Mouse (Mus musculus): ENCODE measurements around the gene Mybph. TPM values are rescaled to one million over a fixed set of nuclear protein-coding genes. Genes with fewer than 3 reads are reported as not detected.

Mybph gene
- polyA plus RNA-seq, 1 experiment: 0.89 TPM

DNA sequence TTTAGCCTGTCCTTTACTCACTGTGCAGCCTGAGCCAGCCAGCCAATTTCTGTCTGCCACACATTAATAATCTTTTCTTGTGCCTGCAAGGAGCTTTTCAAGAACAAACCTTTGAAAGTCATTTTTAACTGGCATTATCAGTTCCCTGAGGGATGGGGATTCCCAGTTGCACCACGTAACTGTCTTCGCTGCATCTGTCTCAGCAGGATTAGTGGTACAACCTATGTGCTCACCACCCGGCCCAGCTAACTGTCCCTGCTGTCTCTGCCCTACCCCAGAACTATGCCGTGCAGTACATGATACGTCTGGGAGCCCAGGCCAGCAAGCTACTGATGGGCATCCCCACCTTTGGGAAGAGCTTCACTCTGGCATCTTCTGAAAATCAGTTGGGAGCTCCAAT, 5.0 kb upstream of the Mybph start:
- H3K36me3 ChIP-seq (ENCODE audit: control insufficient read depth, insufficient read depth, low read length): no peaks in the 10 kb centered on the region
- TF ChIP-seq CTCF (conservative IDR thresholded peaks at IDR 0.05; ENCODE audit: insufficient read depth, insufficient read length, low read depth, low read length) (no peak), POLR2A (IDR thresholded peaks at IDR 0.05; ENCODE audit: low read depth, low read length) (no peak)
- WGBS: 88% methylated on average over 5 of the region's 5 CpGs
- no peaks in the 10 kb centered on the region for H3K4me1 ChIP-seq (ENCODE audit: control insufficient read depth, insufficient read depth, low read length)
- H3K4me3 ChIP-seq (ENCODE audit: insufficient read depth, low read depth, low read length): no peak overlapping the region
- no peaks in the 10 kb centered on the region for H3K27me3 ChIP-seq (replicated peaks; ENCODE audit: control insufficient read depth, insufficient read depth, low read length)
- H3K27ac ChIP-seq (ENCODE audit: insufficient read depth, low read depth, low read length): no peak overlapping the region
- no peak for DNase-seq

DNA sequence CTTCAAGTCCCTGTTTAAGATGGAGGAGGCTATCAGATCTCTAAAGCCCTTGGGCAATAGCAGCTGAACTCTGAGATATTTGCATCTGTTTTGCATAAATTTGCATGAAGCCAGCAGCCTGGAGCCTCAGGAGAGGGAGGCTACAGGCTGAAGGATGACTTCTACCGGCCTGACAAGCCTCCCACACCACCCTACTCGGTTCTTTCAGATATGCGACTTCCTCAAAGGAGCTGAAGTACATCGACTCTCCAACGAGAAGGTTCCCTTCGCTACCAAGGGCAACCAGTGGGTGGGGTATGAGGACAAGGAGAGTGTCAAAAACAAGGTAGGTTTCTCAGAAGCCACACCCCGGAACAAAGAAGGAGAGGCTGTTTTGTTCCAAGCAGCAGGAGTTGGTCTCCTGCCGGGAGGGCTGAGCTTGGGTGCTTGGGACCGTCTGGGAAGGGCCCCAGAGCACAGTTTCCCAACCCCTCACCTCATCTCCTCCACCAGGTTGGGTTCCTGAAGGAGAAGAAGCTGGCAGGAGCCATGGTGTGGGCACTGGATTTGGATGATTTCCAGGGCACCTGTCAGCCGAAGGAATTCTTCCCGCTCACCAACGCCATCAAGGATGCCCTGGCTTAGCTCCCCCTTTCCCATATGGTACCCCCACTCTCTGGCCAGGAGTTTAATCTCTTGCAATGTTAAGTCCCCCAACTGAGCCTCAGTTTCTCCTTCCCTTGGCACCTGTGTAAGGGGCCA, 4.1 kb upstream of the Mybph start:
- H3K4me1 ChIP-seq (ENCODE audit: control insufficient read depth, insufficient read depth, low read length): no peaks in the 10 kb centered on the region
- 29% methylated on average over 12 of the region's 12 CpGs for WGBS
- H3K4me3 ChIP-seq (ENCODE audit: insufficient read depth, low read depth, low read length): no peak overlapping the region
- DNase-seq: no peak
- no peak; the same call in 1 of the 2 replicates for TF ChIP-seq CTCF (conservative IDR thresholded peaks at IDR 0.05; ENCODE audit: insufficient read depth, insufficient read length, low read depth, low read length)
- TF ChIP-seq POLR2A (IDR thresholded peaks at IDR 0.05; ENCODE audit: low read depth, low read length): no peak
- H3K27me3 ChIP-seq (replicated peaks; ENCODE audit: control insufficient read depth, insufficient read depth, low read length): no peaks in the 10 kb centered on the region
- H3K27ac ChIP-seq (ENCODE audit: insufficient read depth, low read depth, low read length): no peak overlapping the region
- H3K36me3 ChIP-seq (ENCODE audit: control insufficient read depth, insufficient read depth, low read length): no peaks in the 10 kb centered on the region

DNA sequence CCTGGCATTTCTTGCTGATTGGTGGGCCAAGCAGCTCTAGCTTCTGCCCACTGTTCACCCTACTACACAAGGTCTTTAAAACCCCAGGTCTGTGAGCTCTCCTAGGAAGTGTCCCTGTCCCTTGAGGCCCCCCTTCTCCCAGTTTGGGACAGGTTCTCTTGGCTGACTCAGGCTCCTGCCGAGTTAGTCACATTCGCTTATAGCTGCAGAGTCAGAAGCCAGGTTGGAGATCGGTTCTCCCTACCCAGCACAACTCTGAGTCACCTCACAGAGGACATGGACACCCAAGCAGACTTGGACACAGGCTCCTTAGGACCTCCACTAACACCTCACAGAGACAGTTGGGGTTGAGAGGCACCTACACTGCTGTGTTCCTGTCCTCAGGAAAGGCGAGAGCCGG, 2.1 kb upstream of the Mybph start:
- 78% methylated on average over 5 of the region's 5 CpGs for WGBS
- TF ChIP-seq POLR2A (IDR thresholded peaks at IDR 0.05; ENCODE audit: low read depth, low read length) (no peak), CTCF (conservative IDR thresholded peaks at IDR 0.05; ENCODE audit: insufficient read depth, insufficient read length, low read depth, low read length) (no peak)
- Histone ChIP-seq H3K27ac (ENCODE audit: insufficient read depth, low read depth, low read length) (no peak overlapping the region), H3K36me3 (ENCODE audit: control insufficient read depth, insufficient read depth, low read length) (no peaks in the 10 kb centered on the region), H3K4me1 (ENCODE audit: control insufficient read depth, insufficient read depth, low read length) (no peaks in the 10 kb centered on the region), H3K4me3 (ENCODE audit: insufficient read depth, low read depth, low read length) (no peak overlapping the region), H3K27me3 (replicated peaks; ENCODE audit: control insufficient read depth, insufficient read depth, low read length) (no peaks in the 10 kb centered on the region)
- DNase-seq: no peak

DNA sequence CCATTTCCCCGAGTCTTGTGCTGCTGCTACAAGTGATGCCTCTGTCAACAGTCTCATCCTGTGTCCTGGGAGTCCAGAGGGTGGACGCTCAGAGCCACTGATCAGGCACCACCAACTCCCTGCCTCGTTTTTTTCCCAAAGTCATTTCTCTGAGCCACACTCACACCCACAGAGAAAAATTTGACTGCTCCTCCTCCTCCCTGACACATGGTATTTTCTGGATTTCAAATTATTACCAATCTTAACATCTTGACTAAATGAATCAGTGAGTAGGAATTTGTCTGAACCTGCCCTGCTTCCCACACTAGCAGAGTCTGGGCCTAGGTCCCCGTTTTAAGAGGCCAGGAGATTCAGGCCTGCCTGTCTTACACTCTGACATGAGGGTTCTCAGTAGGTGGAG, 1.2 kb upstream of the Mybph start:
- TF ChIP-seq POLR2A (IDR thresholded peaks at IDR 0.05; ENCODE audit: low read depth, low read length) (no peak), CTCF (conservative IDR thresholded peaks at IDR 0.05; ENCODE audit: insufficient read depth, insufficient read length, low read depth, low read length) (no peak)
- 63% methylated on average over 4 of the region's 4 CpGs for WGBS
- Histone ChIP-seq H3K27ac (ENCODE audit: insufficient read depth, low read depth, low read length) (no peak overlapping the region), H3K27me3 (replicated peaks; ENCODE audit: control insufficient read depth, insufficient read depth, low read length) (no peaks in the 10 kb centered on the region), H3K36me3 (ENCODE audit: control insufficient read depth, insufficient read depth, low read length) (no peaks in the 10 kb centered on the region), H3K4me3 (ENCODE audit: insufficient read depth, low read depth, low read length) (no peak overlapping the region), H3K4me1 (ENCODE audit: control insufficient read depth, insufficient read depth, low read length) (no peaks in the 10 kb centered on the region)
- DNase-seq: no peak

DNA sequence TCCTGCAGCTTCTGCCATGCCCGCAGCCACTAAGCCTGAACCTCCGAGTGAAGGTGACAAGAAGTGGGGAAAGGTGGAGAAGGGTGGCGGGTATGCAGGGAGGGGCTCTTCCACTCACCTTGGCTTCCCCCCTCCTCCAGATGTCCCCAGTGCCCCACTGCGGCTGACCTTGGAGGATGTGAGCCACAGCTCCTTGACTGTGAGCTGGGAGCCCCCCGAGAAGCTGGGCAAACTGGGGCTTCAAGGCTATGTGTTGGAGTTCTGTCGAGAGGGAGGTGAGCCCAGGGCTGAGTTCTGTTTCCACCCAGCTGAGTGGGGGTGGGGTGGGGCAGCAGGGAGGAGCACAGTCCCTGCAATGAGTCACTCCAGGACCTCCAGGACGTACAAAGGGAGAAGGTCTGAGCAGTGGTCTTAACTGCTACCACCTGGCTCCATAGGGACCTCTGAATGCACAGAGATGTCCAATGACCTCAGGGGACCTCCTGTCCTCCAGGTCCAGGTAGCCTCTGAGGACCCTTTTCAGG, 488 bp downstream of the Mybph start:
- Histone ChIP-seq H3K4me3 (ENCODE audit: insufficient read depth, low read depth, low read length) (no peak overlapping the region), H3K27me3 (replicated peaks; ENCODE audit: control insufficient read depth, insufficient read depth, low read length) (no peaks in the 10 kb centered on the region), H3K4me1 (ENCODE audit: control insufficient read depth, insufficient read depth, low read length) (no peaks in the 10 kb centered on the region), H3K27ac (ENCODE audit: insufficient read depth, low read depth, low read length) (no peak overlapping the region), H3K36me3 (ENCODE audit: control insufficient read depth, insufficient read depth, low read length) (no peaks in the 10 kb centered on the region)
- WGBS: 58% methylated on average over 7 of the region's 7 CpGs
- DNase-seq: no peak
- TF ChIP-seq POLR2A (IDR thresholded peaks at IDR 0.05; ENCODE audit: low read depth, low read length) (no peak), CTCF (conservative IDR thresholded peaks at IDR 0.05; ENCODE audit: insufficient read depth, insufficient read length, low read depth, low read length) (no peak)

DNA sequence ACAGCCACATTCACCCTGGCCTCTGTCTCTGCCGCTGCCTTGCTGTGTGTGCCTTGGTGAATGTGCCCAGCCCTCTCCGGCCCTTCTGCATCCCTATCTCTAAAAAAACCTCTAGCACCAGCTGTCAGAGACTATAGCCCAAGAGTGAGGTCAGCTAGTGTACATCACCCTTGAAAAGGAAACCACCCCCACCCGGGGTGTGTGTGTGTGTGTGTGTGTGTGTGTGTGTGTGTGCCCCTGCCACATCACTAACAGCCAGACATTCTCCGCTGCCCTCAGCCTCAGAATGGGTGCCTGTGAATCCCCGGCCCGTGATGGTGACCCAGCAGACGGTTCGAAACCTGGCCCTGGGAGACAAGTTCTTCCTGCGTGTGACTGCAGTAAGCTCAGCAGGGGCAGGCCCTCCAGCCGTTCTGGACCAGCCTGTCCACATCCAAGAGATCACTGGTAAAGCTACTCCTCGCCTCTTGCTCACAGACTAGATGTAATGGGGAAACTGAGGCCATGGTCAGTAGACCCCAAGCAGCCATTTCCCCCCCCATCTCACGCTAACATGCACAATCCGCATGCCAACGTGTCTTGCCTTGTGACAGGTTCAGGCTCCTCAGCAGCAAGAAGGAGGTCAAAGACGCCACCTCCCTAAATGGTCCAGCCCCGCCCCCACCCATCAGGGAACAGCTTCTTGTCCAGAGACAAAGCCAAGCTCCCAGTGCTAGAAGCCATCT, 1.2 kb downstream of the Mybph start:
- no peak overlapping the region for H3K27ac ChIP-seq (ENCODE audit: insufficient read depth, low read depth, low read length)
- 75% methylated on average over 16 of the region's 16 CpGs for WGBS
- no peaks in the 10 kb centered on the region for H3K36me3 ChIP-seq (ENCODE audit: control insufficient read depth, insufficient read depth, low read length)
- H3K4me1 ChIP-seq (ENCODE audit: control insufficient read depth, insufficient read depth, low read length): no peaks in the 10 kb centered on the region
- no peak overlapping the region for H3K4me3 ChIP-seq (ENCODE audit: insufficient read depth, low read depth, low read length)
- DNase-seq: no peak
- H3K27me3 ChIP-seq (replicated peaks; ENCODE audit: control insufficient read depth, insufficient read depth, low read length): no peaks in the 10 kb centered on the region
- TF ChIP-seq CTCF (conservative IDR thresholded peaks at IDR 0.05; ENCODE audit: insufficient read depth, insufficient read length, low read depth, low read length) (no peak), POLR2A (IDR thresholded peaks at IDR 0.05; ENCODE audit: low read depth, low read length) (no peak)

DNA sequence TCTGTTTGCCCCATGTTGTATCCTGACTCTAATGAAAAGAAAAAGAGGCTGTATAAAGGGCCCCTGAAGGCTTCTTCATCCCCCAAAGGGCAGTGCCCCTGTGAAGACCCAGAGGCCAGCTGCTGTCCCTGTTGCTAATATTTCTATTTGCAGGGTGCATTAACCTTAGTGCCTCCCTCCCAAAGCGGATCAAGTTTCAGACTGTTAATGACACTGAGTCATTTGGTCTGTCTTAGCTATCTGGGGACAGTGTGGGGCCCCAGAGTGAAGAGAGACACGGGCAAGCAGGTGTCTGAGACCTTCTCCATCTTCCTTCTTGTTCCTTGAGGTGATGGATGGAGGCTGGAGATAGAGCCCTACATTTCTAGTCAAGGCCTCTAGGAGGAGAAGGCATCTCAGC, 1.9 kb downstream of the Mybph start:
- Histone ChIP-seq H3K4me1 (ENCODE audit: control insufficient read depth, insufficient read depth, low read length) (no peaks in the 10 kb centered on the region), H3K27ac (ENCODE audit: insufficient read depth, low read depth, low read length) (no peak overlapping the region), H3K36me3 (ENCODE audit: control insufficient read depth, insufficient read depth, low read length) (no peaks in the 10 kb centered on the region), H3K27me3 (replicated peaks; ENCODE audit: control insufficient read depth, insufficient read depth, low read length) (no peaks in the 10 kb centered on the region), H3K4me3 (ENCODE audit: insufficient read depth, low read depth, low read length) (no peak overlapping the region)
- 69% methylated on average over 2 of the region's 2 CpGs for WGBS
- TF ChIP-seq POLR2A (IDR thresholded peaks at IDR 0.05; ENCODE audit: low read depth, low read length) (no peak), CTCF (conservative IDR thresholded peaks at IDR 0.05; ENCODE audit: insufficient read depth, insufficient read length, low read depth, low read length) (no peak)
- DNase-seq: no peak

Measured in kidney, adult 2 months (tissue).